Mouse (Mus musculus) R1 (cell line): Measurements from ENCODE around the gene Map4k4.

Source experiments
- DNase-seq: peaks from one replicate; pipeline ENCODE4 v3.0.0-alpha.2; 2018; ENCODE audit warnings: low read depth, low spot score

Map4k4 gene

DNA sequence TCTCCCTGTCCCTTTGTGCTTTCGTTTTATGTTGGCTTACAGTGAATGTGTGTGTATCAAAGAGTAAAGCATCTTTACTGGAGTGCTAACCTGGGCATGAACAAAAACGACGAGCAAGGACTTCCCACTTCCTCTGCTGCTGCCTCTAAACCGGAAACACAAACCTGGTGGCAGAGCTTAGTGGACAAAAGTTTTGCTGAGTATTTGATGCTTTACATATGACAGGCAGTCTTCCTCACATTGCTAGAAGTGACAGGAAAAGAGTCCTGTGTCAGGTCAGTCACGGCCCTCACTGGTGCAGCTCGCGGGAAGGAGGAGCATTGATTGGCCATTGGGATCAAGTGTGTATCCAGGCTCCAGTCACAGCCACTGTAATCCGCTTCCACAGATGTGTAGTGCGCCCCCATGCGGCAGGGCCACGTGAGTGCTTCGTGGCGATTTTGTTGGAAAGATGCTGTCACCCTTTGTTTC is 35.7 kb downstream of the Map4k4 start:
- peak; percentile 94 for DNase-seq

DNA sequence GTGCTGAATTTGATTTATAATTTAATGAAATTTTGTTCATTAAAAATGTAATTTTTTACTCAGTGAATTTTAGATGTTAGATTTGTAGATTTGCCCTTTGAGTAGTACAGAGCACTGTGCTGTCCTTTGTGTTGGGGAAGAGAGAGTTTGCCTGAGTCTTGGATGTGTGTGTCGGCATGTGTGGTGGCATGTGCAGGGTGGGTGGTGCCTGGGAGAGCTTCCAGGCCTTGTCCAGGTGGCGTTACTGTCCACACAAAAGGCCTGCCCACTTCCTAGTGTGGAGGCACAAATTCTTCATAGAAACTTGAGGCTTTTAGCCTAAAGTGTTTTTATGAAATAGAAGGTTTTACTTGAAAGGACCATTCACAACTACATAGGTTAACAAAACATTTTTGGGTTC is 36.2 kb downstream of the Map4k4 start:
- DNase-seq, result no peak

DNA sequence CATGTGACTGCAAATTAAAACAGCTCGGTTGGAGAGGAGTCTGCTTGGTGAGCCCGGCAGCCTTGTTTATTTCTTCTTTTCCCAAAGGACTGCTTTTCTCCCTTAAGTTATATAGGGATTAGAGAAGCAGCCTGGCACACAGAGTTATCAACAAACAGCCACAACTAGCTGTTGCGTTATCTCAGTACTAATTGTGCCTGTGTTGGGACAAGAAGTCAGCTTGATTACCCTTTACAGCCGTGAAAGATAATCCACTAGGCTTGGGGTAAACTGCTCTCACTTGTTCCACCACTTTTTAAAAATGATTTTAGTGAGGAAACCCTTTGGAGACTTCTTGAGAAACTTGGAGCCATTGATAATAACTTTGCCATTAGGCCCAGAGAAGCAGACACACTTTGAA is 36.9 kb downstream of the Map4k4 start:
- no peak for DNase-seq

DNA sequence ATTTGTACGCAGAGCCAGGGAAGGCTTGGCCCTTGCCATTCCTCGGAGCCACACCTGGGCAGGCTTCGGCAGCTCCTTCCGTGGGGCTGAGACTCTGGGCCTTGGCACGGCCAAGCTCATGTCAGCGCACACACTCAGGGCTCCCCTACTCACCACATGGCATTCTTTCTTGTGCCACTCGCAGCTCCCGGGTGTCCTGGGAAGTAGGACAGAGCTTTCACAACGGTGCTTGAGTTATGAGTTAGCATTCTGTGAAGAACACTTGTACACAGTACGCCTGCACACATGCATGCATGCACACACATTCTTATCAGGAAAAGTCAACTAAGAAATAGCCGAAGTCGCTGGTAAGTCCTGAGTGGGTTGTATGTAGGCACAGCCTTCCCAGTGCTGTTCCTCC is 38.7 kb downstream of the Map4k4 start:
- no peak for DNase-seq

DNA sequence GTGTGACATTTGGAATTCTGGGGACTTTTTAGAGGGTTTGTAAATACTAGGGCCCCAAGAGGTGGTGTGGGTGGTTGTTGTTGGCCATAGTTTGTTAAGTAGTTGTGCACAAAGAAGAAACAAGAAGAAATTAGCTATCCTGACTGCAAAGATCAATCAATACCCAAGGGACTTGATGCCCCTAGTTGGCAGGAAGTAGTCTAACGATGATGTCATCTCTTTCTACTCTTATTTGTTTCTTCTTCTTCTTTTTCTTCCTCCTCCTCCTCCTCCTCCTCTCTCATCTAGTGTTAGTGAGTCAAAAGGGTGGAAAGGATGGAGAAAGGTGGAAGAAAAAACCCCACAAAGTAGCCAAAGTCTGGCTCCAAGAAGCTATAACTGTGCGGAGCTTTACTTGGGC is 39.6 kb downstream of the Map4k4 start:
- no peak for DNase-seq

DNA sequence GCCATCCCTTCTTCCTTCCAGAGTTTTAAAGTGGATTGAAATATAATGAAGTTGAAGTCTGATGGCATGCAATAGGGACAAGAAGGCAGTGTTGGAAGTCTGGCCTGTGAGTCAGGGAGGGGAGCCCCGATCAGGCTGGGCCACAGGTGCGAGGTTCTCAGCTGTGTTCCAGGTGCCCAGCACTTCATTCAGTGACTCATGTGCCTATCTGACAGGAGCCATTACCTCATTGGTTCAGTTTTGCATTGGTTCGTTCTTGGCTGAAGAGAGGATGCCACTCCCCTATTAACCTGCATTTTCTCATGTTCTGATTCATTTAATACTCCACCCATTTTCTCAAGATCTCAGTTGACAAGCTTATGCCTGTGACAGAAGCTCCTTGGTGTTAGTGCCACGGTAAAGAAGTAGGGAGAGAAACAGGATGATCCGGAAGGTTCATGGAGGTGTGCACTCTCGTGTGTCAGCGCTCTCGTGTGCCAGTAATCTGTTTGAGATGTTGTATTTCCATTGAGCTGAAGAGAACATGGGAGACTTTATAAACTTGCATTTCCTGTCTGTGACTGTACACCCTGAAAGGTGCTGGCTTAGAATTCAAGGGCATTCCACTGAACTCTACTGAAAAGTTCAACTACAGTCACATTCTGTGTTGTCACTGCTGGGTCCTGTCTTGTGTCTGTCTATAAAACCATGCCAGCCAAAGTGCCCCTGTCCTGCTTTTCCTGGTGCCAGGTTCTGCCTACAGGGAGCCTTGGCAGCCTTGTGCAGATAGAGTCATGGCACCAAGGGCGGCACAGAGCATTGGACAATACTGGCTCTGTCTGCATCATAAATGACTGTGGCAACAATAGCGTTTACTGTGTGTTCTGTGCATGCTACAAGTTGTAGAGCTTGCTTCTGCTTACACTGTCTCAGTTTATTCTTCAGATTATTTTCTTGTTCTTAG is 40.8 kb downstream of the Map4k4 start:
- DNase-seq, result no peak

DNA sequence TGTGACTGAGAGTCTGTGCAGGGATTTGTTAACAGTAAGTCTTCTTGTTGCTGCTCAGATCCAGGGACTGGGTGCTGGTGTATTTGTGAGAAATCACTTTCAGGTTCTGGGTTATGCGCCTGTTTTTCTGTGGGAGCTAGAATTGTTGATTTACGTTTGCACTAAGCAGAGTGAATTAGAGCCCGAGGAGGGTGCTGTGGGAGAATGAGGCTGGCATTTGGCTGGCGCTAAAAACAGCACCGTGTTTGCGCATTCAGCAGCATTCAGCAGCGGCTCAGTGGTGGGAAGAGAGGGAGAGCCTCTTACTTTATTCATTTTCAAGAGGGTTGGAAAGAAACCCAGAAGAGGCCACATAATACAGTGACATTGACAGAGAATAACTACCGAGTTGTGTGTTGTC is 42.2 kb downstream of the Map4k4 start:
- no peak for DNase-seq

DNA sequence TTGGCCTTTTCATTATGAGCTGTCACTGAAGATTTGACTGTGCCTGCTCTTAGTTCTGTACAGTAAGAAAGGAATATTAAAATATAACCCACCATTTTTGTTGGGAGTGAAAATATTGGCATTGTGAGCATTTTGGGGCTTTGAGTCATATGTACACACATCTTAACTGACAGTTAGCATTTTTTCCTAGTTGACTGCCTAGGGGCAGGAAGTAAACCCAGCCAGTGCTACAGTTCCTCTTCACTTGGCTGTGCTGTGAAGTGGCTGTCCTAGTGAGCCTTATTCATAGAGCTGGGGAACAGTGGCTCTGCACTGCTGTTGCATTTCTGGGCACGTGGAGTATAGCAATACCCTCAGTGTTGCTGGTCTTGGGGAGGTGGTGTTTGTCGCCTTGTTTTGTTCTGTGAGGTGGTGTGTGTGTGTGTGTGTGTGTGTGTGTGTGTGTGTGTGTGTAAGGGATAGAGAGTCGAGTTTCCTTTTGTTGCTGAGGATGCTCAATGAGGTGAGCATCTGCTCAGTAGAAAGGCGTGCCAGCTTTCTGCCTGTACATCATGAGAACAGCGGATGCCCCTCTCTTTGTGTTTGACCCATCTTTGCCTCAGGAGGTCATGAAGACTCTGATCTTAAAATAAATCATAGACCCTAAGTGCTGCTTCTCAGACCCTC is 43.7 kb downstream of the Map4k4 start:
- no peak for DNase-seq

DNA sequence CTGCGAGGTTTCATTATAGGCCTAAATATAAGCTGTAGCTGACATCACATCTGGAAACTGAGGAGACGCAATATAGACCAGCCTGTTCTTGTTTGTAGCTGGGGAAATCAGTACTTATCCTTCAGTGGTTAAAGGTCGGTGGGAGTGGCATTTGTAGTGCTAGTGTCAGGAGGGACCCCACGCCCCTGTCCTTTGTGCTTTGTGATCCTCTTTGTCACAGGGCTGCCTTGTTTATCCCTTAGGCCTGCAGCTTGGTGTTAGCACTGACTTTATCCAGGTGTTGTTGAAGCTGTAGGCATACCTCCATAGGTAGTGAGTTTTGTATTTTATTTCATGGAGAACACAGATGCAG is 44.2 kb downstream of the Map4k4 start:
- DNase-seq, result peak; percentile 42

DNA sequence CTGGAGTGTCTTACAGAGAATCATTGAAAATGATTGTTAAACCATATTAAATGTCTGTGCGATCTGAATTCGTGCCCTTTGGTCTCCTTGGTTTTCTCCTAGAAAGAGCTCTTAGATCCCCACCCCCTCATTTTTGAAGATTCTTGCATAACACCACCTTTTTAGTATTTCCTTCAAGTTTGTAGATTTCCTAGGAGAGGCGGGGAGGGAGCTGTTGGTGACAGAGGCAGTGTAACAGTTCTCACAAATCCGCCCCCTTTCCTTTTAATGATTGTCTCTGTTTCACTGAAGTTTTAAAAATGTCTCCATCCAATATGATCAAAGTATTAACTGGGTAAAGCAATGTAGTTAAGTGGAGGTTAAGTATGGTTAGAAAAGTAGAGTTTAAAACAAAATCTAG is 45.7 kb downstream of the Map4k4 start:
- no peak for DNase-seq

DNA sequence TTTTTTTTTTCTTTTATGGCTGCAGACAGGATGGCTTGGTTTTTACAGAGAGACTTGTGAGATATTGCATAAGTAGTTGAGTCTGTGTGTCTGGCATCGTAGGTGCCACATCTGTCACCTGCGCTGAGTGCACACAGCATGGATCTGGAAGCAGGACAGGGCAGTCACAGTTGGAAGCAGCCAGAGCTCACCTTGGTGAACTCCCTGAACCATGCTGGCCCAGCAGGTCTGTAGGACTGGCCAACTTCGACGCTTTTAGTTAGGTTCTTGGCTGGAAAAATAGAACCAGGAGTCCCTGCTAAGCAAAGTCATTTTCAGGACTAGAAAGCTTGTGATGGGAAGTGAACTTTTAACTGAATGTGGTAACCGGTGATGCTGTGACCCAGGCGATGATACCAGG is 46.5 kb downstream of the Map4k4 start:
- DNase-seq, result no peak

DNA sequence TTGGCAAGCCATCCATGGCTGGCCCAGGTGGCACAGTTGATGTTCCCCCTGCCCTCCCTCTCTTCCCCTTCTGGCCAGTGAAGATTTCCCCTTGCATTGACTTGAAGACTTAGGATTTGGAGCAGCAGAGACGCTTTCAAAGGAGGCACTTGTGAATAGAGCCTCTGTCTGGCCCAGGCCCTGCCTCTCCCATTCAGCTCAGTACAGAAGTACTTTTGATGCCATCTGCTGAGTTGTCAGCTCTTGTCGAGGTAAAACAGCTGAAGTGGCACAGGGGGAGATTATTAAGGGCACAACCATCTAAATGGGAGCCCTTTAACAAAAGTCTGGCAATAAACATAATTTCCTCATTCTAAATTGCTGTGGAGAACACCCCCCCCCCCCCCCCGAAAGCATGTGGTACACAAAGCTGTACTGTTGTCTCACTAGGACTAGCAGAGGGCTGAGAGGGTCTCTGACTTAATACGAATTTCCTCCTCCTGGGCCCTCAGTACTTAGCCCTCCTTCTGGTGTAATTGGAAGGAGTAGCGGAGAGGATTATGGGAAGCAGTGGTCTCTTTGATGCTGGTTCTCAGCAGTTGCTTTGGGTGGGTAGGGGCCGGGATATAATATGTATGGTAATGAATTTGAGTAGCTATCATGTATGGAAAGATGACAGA is 47.1 kb downstream of the Map4k4 start:
- DNase-seq, result no peak

DNA sequence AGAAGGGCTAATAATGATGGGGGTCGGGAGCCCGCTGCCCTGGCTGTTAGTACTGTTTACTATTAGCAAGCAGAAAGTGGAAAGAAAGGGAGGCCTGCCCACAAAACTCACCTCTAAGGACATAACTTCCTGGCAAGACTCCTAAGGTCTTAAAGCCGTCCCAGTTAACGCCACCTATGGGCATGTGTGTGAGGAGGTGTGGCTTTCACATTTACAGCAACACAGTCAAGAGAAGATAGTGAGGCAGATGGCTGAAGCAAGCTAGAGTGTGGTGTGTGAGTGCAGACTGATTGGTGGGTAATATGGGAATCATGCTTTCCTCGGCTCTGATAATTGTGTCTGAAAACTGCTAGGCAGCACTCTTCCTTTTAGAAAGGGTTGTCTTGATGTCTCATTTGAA is 48.5 kb downstream of the Map4k4 start:
- DNase-seq, result peak; percentile 43

DNA sequence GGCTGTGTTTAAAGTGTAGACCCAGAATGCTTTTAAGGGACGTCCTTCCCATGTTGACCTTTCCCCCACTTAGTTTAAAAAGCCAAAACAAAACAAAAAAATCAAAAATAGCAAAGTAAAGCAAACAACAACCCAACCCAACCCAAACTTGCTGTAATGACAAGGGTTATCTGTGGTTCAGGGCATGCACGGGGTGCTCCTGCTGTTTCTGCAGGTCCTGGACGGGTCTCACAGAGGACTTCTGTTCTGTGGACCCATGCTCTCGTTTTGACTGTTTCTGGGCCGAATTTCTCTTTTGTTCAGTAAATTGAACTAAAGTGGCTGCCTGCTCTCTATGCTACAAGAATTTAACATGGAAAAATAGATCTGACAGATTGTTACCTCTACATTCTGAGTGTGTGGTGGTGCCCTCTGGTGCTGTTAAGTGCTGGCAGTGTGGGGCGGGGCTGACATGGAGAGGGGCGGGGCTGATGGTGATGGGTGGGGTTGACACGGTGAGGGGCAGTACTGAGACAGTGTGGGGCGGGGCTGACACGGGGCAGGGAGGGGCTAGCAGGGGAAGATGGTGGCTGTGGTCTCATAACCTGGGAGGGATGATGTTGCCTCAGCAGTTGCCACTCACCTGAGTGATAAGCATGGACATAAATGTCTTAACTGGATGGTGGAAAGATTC is 49.2 kb downstream of the Map4k4 start:
- DNase-seq, result peak; percentile 68

DNA sequence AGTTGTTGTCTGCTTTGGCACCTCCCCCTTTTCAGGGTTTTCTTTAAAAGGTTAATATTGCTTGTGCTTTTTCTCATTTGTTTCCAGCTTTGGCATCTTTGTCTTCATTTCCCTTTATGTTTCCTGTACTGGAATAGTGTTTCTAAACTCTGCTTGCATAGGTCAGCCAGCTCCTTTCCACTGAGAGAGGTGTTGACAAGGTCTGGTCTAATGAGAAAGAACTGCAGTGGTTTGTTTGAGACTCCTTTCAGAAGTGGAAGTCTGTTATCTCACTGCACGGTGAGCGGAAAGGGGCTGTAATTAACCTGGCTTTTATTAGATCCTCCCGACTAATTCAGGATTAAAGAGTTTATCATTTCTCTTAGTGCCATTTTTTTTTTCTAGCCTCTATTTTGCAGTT is 49.9 kb downstream of the Map4k4 start:
- no peak for DNase-seq

DNA sequence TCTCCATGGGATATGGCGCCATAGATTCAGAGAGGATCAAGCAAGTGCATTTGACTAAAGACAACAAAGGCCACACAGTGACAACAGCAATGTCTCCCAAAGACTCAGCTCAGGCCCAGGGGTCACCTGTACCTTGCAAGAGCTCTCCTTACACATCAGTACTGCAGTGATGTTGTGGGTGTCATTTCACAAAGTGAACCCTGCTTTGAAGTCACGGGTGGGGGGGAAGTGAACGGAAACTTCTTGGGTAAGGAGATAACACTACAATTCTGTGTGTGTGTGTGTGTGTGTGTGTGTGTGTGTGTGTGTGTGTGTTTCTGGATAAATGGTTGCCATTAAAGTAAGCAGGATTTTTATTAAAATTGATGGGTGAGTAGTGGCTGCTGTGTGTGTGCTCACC is 53.9 kb downstream of the Map4k4 start:
- DNase-seq, result no peak

DNA sequence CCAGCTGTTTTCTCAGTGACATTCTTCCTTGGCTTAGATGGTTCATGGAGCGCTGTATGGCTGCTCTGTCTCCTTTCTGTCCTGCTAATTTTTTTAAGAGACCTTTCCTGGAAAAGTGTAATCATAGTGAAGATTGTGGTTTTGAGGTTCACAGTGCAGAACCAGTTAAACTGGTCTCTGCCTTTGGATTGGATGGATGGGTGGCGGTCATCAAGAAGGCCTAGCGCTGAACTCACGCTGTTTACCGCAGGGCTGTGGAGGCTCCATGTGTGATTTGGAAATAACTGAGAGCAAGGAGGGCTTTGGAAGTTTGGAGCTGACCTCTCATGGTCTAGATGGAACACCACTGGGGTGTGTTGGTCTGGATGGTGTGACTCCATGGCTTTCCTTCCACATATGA is 56.0 kb downstream of the Map4k4 start:
- DNase-seq, result peak; percentile 45

DNA sequence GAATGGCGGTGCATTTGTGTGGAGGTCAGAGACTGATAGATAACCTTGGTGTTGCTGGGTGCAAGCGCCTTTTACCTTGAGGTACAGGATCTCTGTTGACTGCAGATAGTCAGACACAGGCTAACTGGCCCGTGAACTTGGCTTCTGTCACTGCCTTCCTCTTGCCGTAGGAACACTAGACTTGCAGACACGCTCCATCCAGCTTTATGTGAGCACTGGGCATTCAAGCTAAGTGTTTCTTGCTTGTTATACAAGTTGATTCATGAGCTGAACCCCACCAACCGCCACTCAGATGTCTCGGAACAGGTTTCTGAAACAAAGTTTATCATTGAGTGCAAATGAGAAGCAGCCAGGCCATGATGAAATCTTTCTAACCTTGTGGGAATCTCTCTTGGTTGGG is 57.3 kb downstream of the Map4k4 start:
- no peak for DNase-seq

DNA sequence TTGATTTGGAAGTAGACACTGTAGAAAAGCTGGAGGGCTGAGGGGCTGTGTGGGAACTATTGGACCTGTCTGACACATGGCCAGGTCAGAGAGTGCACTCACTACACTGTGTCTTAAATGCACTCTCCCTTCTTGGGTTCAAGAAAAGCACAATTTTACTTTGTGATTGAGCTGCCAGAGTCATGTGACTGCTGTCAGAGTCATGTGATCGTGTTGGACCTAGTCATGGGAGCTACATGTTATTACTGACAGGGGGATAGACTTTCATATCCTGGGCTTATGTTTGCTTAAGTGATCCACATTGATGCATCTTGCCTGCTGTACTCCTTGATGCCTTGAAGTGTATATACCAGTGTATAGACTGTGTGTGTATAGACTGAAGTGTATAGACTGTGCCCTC is 59.9 kb downstream of the Map4k4 start:
- DNase-seq, result no peak

DNA sequence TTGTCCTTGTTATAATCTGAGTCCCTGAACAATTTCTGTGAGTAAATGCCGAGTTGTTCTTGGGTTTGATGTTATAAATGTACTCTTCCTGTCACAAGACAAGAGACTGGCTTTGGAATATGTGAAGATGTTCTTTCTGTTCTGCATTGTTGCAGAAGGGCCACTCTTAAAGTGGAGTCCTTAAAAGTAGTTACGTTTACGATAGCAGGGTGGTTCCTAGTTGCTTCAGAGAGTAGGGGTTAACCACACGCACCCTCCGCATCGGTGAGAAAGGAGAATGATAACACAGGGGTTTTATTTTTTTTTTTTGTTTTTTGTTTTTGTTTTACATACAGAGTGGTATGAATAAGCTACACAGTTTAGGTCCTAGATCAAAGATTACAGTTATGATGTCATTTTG is 60.4 kb downstream of the Map4k4 start:
- DNase-seq, result no peak

DNA sequence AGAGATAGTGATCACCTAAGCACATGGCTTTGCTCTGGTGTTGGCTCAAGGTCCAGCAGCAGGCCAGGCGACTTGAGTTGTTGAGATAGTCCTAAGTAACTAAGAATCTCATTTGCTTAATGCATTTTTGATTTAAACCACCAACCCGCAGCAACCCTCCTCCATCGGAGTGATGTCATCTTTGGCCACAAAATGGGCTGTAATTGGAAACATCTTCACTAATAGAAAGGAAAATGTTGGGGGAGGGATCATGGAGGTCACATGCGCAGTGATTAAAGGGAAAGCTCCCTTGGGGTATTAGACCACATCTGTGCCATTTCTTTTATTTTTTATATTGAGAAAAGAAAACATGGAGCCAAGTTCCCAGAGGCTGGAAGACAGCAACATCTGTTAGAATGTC is 61.6 kb downstream of the Map4k4 start:
- no peak for DNase-seq

DNA sequence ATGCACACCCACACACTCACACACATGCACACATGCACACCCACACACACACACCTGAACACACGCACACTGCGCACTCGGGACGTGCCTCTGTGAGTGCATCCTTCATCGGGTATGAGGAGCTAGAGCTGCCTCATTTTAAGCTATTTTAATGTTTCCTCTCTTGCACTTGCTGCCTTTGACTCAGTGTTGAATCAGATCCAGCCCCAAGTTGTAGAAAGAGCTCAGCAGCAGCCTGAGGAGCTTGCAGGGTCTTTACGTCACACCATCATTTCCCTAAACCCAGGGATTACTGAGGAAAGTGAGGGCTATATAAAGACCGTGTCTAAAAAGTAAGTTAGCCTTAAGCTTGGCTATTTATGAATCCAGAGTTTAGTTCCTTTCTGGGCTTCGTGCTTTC is 62.1 kb downstream of the Map4k4 start:
- DNase-seq, result no peak
